Mouse (Mus musculus): Measurements from ENCODE around the gene Olfr1373. TPM values are rescaled to one million over a fixed set of nuclear protein-coding genes. Genes with fewer than 3 reads are reported as not detected.

Gene Olfr1373
- polyA plus RNA-seq, 1 experiment from 2014 or later: not detected

DNA sequence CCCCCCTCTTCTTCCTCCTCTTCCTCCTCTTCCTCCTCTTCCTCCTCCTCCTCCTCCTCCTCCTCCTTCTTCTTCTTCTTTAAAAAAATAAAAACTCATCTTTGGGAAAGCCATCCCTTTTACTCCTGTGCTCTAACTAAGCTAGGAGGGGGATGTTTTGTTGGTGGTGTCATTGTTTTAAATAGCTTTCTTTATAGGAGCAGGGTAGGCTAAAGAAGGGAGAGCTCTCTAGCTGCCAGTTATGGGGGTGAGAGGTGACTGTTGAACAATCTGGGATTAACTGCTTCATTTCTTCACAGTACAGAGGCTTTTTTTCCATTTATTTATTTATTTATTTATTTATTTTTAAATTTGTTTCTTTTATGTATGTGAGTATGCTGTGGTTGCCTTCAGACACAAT is 39.8 kb downstream of the Olfr1373 start:
- Histone ChIP-seq H3K27ac (no peak overlapping the region), H3K9me3 (replicated peaks) (no peaks in the 10 kb centered on the region), H3K4me1 (peaks cover 33% of the 10 kb centered on the region), H3K27me3 (no peaks in the 10 kb centered on the region), H3K36me3 (peaks cover 3% of the 10 kb centered on the region; the same call in 1 of the 2 replicates), H3K4me3 (replicated peaks) (no peak overlapping the region), H3K9ac (no peak overlapping the region), H3K4me2 (no peak overlapping the region)
- ATAC-seq (replicated peaks; ENCODE audit: low FRiP score): no peak

DNA sequence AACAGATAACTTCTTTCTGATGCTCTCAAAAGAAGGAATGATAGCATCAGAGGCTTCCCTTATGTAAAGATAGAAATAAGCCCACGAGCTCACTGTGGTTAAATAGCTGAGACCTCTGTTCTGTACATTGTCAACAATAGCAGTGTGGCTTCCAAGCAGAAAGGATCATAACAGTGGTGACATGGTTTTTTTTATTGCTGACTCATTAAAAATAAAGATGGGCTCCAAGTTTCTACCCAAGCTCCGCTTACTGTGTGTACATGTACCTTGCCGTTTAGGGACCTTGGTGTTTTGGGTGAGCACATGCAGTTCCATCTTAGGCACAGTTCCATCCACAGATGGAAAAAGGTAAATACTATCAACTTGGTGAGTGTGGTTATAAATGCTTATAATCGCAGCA is 42.4 kb downstream of the Olfr1373 start:
- Histone ChIP-seq H3K4me3 (replicated peaks) (no peak overlapping the region), H3K36me3 (peaks cover 3% of the 10 kb centered on the region; the same call in 1 of the 2 replicates), H3K4me1 (peaks cover 40% of the 10 kb centered on the region), H3K27me3 (no peaks in the 10 kb centered on the region), H3K27ac (no peak overlapping the region), H3K9ac (no peak overlapping the region), H3K4me2 (no peak overlapping the region), H3K9me3 (replicated peaks) (no peaks in the 10 kb centered on the region)
- no peak for ATAC-seq (replicated peaks; ENCODE audit: low FRiP score)
- WGBS: 85% methylated on average over 4 of the region's 4 CpGs

DNA sequence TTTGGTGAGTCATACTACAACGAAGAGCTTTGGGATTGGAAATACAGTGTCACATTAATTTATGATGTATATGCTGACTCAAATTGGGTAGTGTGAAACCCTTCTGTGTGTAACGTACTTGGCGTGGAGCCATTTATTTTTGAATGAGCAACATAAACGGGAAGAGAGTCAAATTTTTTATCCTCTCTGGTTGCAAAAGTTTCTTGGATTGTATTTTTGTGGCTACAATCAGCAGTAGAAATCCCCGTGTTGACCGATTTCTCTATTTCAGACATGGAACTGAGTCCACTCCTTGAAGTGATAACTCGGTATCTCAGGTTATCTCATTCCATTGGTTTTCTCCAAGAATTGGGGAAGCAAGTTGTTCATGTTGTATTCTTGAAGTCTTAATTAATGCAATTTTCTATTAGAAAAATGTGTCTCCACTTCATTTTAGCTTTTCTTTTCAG is 45.5 kb downstream of the Olfr1373 start:
- peak overlapping the region; percentile 84 for H3K9ac ChIP-seq
- peak overlapping the region; percentile 92 for H3K4me3 ChIP-seq (replicated peaks)
- H3K9me3 ChIP-seq (replicated peaks): no peaks in the 10 kb centered on the region
- H3K27me3 ChIP-seq: no peaks in the 10 kb centered on the region
- H3K4me1 ChIP-seq: peaks cover 34% of the 10 kb centered on the region
- no peak for ATAC-seq (replicated peaks; ENCODE audit: low FRiP score)
- H3K4me2 ChIP-seq: peak overlapping the region; percentile 66
- H3K36me3 ChIP-seq: peaks cover 3% of the 10 kb centered on the region; the same call in 1 of the 2 replicates
- peak overlapping the region; percentile 97 for H3K27ac ChIP-seq
- WGBS: 2% methylated on average over 7 of the region's 7 CpGs

DNA sequence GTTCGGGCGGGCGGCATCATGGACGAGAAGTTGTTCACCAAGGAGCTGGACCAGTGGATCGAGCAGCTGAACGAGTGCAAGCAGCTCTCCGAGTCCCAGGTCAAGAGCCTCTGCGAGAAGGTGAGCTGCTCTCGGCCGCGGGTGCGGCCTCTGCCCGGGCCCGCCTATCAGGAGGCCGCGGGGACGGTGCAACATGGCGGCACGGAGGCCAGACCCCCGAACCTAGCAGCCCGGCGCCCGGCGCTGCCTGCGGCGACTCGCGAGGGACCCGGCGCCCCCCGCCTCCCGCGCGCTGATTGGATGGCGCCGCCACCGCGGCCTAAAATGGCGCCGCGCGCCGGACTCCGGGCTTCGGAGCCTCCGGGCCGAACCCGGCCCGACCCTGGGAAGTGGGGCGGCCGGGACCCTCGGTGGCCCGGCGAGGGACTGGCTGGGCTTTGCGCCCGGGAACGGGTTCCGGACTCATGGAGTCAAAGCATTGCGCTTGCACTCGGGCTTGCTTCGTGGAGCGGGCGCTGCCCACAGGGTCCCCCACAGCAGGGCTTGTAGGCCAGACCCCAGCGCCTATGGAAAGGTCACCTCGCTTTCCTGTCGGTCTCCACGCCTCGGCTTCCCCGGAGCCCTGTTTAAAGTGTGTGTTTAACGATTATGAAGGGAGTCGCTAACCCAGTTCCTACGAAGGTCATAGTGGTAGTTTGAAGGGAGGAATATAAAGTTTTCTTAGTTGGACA is 46.1 kb downstream of the Olfr1373 start:
- Histone ChIP-seq H3K4me1 (peaks cover 30% of the 10 kb centered on the region), H3K27me3 (no peaks in the 10 kb centered on the region), H3K9me3 (replicated peaks) (no peaks in the 10 kb centered on the region), H3K4me3 (replicated peaks) (peak overlapping the region; percentile 92), H3K4me2 (peak overlapping the region; percentile 66), H3K27ac (peak overlapping the region; percentile 97), H3K36me3 (peaks cover 3% of the 10 kb centered on the region; the same call in 1 of the 2 replicates), H3K9ac (peak overlapping the region; percentile 84)
- WGBS: under 1% methylated on average over 62 of the region's 72 CpGs
- ATAC-seq (replicated peaks; ENCODE audit: low FRiP score): peak; percentile 85

DNA sequence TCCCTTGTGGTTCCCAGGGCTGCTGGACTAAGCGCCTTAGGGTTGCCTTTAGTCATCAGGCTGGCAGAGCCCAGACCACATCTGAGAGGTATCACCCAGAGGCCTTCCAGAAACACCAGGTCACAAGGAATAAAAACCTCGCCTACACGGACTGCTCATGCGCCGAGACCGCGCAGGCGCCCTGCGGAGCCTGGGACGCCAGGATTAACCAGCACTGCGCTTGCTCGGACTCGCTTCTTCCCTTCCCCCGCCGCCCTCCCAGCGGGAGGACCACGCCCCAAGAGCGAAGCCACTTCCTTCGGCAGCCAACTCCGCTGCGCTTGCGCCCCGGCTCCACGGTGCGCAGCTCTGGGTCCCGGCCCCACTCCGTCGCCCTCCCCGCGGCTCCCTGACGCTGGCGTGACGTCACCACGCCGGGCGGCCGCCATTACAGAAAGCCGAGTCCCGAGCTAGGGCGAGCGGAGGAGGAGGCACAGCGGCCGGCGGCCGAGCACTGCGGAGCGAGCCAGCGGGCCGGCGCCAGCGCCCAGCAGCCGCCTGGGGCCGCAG is 46.9 kb downstream of the Olfr1373 start, which contains the start of gene Ppp2ca:
Ppp2ca (plus strand) TSS at position 284 of the 549 bp plus-strand sequence.
- Histone ChIP-seq H3K27ac (peak within 1 kb of the TSS; percentile 97), H3K4me3 (replicated peaks) (peak within 1 kb of the TSS; percentile 92), H3K27me3 (no peaks in the 10 kb centered on the region), H3K9ac (peak within 1 kb of the TSS; percentile 84), H3K9me3 (replicated peaks) (no peaks in the 10 kb centered on the region), H3K36me3 (peaks cover 3% of the 10 kb centered on the region; the same call in 1 of the 2 replicates), H3K4me1 (peaks cover 29% of the 10 kb centered on the region), H3K4me2 (peak within 1 kb of the TSS; percentile 66)
- peak; percentile 98 for ATAC-seq (replicated peaks; ENCODE audit: low FRiP score)
- WGBS: under 1% methylated on average over 53 of the region's 53 CpGs

- H3K9ac ChIP-seq: no peak overlapping the region; the same call in 1 of the 2 replicates
- ATAC-seq (replicated peaks; ENCODE audit: low FRiP score): no peak
- H3K4me1 ChIP-seq: peaks cover 29% of the 10 kb centered on the region
- H3K27ac ChIP-seq: peak overlapping the region; percentile 80; the same call in 1 of the 2 replicates
- H3K4me3 ChIP-seq (replicated peaks): no peak overlapping the region
- H3K4me2 ChIP-seq: peak overlapping the region; percentile 66
- H3K27me3 ChIP-seq: no peaks in the 10 kb centered on the region
- no peaks in the 10 kb centered on the region for H3K9me3 ChIP-seq (replicated peaks)
- peaks cover 3% of the 10 kb centered on the region; the same call in 1 of the 2 replicates for H3K36me3 ChIP-seq
- 62% methylated on average over 2 of the region's 2 CpGs for WGBS
Measured at GRCm38 (mm10) chr11:52097596-52097995, 47.7 kb downstream of the Olfr1373 start.

DNA sequence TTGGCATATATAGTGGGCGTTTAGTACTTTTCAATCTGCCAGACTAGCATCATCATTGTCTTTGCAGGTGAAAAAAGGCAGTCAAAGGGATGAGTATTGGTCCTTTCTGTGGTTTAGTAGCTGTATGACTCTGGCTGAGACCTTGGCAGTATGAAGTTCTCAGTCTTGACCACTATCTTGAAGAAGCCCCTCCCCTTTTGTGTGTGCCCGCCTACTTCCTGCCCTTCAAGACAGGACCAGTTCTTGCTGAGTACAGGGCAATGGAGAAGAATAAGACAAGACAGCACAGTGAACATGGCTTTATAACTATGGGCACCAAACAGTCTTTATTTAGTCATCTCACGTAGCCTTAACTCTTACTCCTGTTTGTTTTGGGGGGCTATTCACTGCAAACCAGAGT is 48.3 kb downstream of the Olfr1373 start:
- Histone ChIP-seq H3K4me1 (peaks cover 25% of the 10 kb centered on the region), H3K9me3 (replicated peaks) (no peaks in the 10 kb centered on the region), H3K4me3 (replicated peaks) (no peak overlapping the region), H3K9ac (no peak overlapping the region), H3K27me3 (no peaks in the 10 kb centered on the region), H3K27ac (no peak overlapping the region), H3K4me2 (no peak overlapping the region), H3K36me3 (peaks cover 3% of the 10 kb centered on the region; the same call in 1 of the 2 replicates)
- no peak for ATAC-seq (replicated peaks; ENCODE audit: low FRiP score)
- 70% methylated on average over 3 of the region's 3 CpGs for WGBS

Small RNAs within 50 kb of the gene (microRNA-seq; reads per million reads assigned to microRNA genes)
- not detected for gene Gm24157
- gene Mir3061: 17.2 reads per million, percentile 37 among the genes with 10 or more reads in this experiment

Other genes starting within 250 kb of the Olfr1373 start
- gene Cdkn2aipnl, start 177.9 kb downstream of the Olfr1373 start, polyA plus RNA-seq (2015; fragmentation: Nextera tagmentation; extraction: Ambion mirVana): 95.7 and 96.9 TPM in 2 replicates
- 211 and 228 TPM in 2 replicates for gene Ube2b, start 144.8 kb downstream of the Olfr1373 start, polyA plus RNA-seq (2015; fragmentation: Nextera tagmentation; extraction: Ambion mirVana)
- 8.4 and 8.7 TPM in 2 replicates for gene Cdkl3, start 141.3 kb downstream of the Olfr1373 start, polyA plus RNA-seq (2015; fragmentation: Nextera tagmentation; extraction: Ambion mirVana)
- gene Ppp2ca, start 46.8 kb downstream of the Olfr1373 start, polyA plus RNA-seq (2015; fragmentation: Nextera tagmentation; extraction: Ambion mirVana): 80.2 and 80.6 TPM in 2 replicates
- not detected in 2 replicates for gene Olfr1371, start 68.5 kb upstream of the Olfr1373 start, polyA plus RNA-seq (2015; fragmentation: Nextera tagmentation; extraction: Ambion mirVana)
- gene Skp1a, start 86.5 kb upstream of the Olfr1373 start, polyA plus RNA-seq (2015; fragmentation: Nextera tagmentation; extraction: Ambion mirVana): 790 and 863 TPM in 2 replicates
- gene Tcf7, start 137.5 kb upstream of the Olfr1373 start, polyA plus RNA-seq (2015; fragmentation: Nextera tagmentation; extraction: Ambion mirVana): 15.4 and 15.5 TPM in 2 replicates
- 336 and 358 TPM in 2 replicates for gene Vdac1, start 215.3 kb upstream of the Olfr1373 start, polyA plus RNA-seq (2015; fragmentation: Nextera tagmentation; extraction: Ambion mirVana)